Mouse (Mus musculus): Measurements from ENCODE around the gene Bcl7a. TPM values are rescaled to one million over a fixed set of nuclear protein-coding genes. Genes with fewer than 3 reads are reported as not detected.

Gene Bcl7a
- total RNA-seq, 2 experiments from 2014 or later, result 14.1 to 20.6 TPM

DNA sequence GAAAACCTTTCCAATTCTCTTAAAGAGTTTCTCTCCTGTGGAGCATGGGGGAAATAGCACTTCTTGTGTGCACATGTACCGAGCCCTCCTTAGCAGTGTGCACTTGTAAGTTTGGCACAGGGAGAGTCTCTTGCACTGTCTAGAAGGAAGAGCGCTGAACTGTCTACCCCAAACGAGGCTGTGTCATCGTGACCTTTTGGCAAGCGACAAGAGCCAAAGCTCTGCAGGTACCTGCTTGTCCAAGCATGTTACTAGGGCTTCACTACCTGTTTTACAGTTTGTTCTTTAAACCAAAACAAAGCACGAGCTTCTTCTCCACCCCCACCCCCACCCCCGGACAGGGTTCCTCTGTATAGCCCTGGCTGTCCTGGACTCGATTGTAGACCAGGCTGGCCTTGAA lies 15.9 kb upstream of the Bcl7a start:
- DNase-seq, result no peak

DNA sequence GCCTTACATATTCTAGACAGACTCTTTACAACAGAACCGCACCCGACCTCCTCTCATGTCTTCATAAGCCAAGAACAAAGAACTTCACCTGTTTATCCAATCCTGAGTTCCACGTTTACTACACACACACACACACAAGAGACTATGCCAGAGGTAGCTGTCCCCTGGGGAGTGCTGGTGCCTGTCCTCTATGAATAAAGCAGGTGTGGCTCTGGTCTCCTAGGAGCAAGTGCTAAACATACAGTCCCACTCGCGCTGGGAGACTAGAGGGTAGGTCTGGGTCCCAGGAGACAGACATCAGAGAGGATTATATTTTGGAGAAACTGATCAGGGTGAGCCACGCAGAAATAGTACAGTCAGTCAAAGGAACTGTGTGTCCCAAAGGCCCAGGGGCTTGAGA lies 10.1 kb upstream of the Bcl7a start:
- DNase-seq, result no peak

DNA sequence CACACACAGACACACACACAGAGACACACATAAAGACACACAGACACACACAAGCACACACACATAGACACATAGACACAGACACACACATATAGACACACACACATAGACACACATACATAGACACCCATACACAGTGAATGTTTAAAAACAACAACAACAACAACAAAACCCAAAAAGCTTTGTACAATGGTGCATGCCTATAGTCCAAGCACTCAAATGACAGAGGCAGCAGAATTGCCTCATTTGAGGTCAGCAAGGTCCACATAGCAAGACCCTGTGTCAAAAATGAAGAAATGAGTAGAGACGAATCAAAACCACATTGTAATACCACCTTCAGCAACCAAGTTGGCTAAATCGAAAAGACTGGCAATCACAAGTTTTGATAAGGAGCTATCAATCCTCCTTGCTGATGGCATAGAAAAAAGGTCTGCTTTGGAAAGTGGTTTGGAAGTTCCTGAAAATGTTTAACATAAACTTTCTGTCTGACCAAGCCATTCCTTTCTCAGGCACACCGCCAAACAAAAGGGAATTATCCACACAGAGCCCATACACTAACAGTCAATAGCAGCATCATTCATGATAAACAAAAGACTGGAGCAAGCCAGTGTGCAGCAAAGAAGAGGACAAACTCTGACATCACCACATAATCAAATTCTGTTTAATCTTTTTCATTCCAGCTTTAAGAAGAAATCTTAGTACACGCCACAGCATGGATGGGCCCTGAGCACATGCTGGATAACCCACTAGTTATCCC lies 7.3 kb upstream of the Bcl7a start:
- no peak for DNase-seq

DNA sequence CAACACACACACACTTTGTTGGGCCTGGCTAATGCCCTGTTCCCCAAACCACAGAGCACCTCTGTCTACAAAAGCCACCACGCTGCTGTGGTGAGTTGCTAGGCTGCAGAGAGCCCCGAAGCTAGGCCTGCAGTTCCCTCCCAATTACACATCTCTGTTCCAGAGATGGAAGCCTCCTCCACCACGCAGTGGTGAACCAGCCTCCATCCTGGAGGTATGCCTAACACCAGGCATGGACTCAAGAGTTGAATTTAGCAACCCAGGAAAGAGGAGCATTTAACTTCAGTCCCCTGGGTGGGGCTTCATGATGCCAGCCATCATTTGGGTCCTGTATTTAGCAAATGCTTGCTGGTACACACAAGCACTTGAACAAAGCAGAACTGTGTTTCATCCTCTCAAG lies 5.2 kb upstream of the Bcl7a start:
- DNase-seq, result no peak

DNA sequence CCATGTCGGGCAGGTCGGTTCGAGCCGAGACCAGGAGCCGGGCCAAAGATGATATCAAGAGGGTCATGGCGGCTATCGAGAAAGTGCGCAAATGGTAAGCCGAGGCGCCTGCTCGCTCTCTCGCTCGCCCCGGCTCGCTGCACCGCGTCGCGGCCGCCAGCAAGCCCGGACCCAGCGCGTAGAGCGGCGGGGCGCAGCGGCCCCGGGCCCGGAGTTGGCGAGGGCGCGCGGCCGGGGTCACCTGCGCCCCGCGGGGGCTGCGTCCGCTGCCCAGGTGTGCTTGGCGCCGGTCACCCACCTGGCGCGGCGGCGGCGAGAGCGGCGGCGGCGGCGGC lies 961 bp downstream of the Bcl7a start:
- DNase-seq, result no peak

DNA sequence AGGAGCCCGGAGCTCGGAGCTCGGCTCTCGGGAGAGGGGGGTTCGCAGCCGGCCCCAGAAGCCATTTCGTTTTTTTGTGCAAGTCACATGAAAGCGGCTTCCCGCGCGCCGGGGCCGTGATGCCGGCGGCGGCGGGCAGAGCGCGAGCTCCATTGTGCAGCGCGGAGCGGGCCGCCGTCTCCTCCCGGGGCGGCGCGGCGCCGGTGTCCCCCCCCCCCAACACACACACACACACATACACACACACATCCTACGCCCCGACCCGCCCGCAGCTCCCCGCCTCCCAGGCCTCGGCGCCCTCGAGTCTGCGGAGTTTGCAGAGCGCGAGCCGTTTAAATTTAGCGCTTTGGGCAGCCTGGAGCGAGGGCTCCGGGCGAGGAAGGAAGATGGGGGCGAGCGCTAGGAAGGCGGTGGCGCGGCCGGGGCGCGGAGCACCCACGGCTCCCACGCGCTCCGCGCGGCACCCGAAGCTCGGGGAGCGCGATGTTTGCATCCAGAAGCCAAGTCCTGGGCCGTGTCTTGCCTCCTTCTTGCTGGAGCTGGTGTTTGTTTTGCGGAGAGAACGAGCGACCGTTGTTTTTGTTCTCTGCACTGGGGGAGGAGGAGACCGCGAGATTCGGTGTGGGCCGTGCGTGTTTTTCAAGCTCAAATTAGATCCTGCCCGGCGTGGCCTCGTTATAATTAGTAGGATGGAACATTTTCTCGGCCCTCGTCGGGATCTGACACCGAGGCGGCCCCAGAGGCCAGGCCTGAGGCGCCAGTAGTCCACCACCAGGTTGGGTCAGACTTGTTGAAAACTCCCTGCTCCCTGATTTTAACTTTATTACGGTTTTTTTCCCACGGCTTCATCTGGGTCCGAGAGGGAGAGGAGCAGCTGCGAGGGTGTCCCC lies 1.6 kb downstream of the Bcl7a start:
- peak; percentile 73 for DNase-seq

DNA sequence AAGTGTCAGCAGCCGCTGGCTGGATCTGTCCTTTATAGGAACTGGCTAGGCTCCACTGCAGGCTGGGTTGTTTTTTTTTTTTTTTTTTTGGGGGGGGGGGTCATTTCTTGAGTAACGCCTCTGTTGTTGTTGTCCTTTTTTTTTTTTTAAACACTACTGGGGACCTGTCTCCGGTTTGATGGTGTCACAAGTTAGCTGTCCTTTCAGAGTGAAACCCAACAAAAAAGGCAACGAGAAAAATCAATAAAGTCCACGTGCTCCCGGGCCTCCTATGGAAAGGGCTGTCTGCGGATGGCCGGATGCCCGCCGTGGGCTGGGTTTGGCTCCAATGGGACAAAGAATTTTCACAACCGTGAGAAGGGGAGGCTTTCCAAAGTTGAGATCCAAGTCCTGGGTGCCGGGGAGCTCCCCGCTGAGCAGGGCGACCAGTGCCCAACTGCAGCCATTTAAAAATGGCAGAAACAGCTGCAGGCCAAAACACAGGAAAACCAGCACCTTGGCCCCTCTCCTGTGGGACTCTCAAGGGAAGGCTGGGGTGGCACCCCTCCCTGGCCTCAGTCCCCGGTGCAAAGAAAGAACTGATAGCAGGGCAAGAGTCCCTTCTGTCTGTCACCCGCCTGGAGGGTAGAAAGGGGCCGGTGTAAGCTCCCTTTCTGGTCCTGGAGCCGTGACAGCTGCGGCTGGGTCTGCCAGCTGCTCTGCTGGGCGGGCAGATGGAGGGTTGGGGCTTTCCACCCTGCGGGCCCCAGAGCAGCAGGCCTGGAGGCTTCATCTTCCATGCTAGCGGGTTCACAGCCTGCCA lies 2.4 kb downstream of the Bcl7a start:
- DNase-seq, result peak; percentile 84

DNA sequence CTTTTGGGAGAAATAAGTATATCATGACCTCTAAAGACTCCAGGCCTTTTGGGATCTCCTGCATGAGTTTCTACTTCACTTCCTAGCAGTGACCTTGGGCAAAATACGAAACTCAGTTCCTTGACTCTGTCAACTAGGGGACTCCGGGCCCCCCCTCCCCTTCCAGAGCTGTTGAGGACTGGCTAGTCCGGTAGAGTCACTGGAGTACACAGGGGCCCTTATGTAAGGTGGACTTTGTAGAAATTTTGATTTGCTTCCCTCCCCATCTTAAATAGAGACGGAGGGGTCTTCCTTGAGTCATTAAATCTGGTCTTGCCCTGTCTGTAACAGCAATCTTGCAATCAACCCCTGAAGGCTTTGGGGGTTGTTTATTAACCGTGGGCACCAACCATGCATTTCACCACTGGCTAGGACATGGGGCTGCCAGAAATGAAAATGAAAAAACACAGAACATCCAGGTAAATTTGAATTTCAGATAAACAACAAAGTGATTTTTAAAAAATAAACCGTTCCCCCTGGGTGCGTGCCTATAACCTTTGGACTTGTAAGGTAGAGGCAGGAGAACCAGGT lies 3.2 kb downstream of the Bcl7a start:
- no peak for DNase-seq

DNA sequence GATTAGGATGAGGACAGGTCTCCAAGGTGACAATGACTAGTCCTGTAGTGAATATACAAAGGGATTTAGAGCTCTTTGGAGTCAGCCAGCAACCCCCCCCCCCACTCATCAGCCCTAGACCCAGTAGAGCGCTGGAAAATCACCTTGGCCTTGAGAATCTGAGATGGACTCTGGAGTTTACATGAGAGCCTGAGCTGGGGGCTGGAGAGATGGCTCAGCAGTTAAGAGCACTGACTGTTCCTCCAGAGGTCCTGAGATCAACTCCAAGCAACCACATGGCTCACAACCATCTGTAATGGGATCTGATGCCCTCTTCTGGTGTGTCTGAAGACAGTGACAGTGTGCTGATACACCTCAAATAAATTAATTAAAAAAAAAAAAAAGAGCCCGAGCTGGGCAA lies 4.4 kb downstream of the Bcl7a start:
- no peak for DNase-seq

DNA sequence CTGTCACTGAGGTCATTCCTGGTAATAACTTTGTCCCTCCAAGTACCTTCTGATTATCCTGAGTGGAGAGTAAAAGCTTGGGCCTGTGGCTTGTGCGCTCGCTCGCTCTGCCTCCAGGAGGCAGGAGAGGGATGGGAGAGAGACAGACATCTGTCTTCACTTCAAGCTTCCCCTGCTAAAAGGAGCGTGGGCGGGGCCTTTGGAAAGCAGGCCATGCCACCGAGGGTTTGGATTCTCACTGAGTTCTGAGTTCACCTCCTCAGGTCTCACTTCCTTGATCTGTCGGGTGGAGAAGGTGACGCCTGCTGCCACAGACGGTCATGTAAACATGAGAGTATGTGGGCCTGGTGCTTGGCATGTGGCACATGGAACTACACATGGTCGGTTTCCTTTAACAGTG lies 6.8 kb downstream of the Bcl7a start:
- peak; percentile 36 for DNase-seq

DNA sequence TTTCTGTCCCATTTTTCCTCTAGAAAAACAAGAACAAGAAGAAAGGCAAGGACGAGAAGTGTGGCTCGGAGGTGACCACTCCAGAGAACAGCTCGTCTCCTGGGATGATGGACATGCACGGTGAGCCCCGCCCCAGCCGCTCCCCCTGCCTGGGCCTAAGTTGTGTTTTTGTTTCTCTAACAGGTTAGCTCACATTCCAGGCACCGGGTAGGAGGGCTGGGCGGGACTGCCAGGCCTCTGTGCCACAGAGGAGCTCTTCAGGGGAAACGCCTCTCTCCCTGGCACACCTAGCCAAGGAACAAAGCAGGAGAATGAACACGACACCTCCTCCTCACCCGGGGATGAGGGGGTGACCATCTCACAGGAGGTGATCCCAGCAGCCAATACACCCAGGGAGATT lies 12.3 kb downstream of the Bcl7a start:
- no peak for DNase-seq

DNA sequence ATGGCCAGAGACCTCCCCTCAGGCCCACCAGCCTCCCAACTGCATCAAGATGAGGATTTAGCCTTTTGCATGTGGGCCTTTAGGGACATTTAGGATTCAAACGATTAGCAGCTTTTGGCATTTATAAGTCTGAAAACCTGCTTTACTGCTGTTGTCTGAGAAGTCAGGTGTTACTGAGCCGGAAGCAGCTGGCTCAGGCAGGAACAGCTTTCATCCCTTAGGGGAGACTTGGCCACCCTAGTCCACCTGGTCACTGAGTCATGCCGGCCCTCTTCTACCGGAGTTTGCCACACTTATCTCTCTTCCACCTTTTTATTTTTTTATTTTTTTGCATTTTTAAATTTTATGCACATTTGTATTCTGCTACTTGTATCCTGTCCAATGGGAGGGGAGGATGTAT lies 13.6 kb downstream of the Bcl7a start:
- no peak for DNase-seq

DNA sequence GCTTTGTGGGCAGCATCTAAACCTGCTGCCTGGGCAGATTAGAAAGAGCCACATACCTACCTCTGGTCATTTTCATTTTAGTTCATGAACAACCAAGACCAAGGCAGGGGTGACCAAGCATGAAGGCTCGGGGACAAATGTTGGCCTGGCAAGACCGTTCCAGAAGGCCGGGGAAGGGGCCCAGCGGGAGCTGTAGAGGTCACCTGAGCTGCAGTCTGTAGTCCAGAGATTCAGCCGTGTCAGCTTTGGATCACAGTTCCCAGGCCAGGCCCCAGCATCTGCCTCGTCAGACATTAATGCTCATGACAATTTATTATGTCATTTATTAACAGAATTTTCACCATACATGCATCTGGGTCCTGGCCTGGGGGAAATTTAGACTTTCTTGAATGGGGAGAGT lies 15.8 kb downstream of the Bcl7a start:
- no peak for DNase-seq

DNA sequence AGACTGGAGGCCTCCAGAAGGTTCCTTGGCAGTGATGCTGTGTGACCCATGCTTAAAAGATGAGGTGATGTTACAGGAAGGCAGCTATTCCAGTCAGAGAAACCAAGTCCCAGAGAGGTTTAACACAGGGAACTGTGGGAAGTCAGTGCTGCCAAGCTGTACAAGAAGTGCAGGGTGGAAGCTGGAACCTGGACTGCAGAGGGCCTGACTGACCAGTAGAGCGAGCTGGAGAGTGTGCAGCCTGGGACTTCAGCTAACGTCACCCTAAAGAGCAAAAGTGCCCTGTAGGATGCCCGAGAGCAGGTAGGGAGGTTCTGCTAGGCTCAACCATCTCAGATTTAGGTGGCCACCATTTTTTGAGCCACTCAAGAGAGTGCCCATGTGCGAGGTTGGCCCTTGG lies 19.3 kb downstream of the Bcl7a start:
- DNase-seq, result no peak

DNA sequence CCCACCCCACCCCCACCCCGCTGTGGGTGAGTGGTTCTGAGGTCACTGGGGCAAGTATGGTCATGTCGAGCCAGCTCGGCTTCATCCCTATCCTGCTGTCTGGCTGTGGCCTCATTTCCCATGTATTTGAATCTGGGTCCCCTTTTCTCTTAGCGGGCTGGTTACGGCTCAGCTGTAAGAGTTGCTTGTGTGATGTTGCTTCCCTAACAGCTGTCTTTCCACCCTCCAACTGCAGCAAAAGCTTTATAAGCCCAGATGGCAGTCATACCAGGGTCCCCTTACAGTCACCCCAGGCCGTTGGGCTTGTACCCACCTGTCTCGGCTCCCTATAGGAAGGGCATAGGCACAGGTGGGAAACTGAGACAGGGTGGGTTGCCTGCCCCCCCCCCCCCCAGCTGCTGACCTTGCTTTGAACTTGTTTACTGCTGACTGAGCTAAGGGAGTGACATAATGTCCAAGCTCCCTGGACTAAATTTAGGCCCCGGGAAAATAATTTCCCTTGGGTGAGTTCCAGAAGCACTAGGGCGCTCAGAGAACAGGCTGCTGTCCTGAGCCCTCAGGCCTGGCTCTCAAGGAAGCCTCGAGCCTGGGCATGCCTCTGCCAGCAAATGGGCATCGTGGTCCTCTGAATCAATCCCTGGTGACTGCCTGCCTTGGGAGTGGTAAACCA lies 20.8 kb downstream of the Bcl7a start:
- DNase-seq, result peak; percentile 68

DNA sequence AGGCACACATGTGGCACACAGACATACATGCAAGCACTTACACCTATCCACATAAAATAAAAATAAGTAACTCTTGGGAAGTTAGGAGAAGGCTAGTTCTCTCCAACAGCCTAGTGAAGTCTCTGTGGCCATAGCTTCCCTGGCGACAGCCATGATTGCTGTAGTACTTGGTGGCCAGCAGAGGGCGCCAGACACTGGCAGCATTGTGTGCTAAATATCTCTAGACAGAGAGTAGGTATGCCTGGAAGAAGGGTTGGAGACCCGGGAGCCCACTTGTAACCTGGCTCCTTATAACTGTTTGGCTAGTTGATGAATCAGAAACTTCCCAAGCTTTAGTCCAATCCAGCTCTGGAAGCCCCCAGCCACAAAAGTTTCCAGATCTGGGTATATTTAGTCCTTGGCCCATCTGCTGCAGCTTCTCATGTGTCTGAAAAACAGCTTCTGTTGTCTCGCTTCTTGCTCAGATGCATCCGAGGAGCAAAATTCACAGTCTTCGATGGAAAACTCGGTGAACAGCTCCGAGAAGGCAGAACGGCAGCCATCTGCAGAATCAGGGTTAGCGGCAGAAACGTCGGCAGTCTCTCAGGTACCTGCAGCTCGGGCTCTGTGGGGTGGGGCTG lies 25.3 kb downstream of the Bcl7a start:
- peak; percentile 61 for DNase-seq

DNA sequence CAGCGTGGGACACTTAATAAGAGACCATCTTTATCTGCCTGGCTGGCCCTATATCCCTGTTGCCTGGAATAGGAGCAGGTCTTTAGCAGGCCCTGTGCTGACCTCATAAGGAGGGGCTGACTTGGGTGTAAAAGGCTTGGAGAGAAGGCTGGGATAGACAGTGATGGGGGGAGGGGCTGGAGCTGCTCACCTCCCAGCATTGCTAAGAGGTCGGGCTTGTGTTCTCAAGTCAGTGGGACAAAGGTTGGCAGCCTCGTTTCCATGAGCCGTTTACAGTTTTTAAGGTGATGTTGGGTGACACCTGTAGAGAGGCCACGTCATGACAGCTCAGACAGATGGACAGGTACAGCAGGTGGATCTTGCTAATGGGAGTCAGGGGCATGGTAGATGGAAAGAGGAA lies 26.4 kb downstream of the Bcl7a start:
- no peak for DNase-seq

DNA sequence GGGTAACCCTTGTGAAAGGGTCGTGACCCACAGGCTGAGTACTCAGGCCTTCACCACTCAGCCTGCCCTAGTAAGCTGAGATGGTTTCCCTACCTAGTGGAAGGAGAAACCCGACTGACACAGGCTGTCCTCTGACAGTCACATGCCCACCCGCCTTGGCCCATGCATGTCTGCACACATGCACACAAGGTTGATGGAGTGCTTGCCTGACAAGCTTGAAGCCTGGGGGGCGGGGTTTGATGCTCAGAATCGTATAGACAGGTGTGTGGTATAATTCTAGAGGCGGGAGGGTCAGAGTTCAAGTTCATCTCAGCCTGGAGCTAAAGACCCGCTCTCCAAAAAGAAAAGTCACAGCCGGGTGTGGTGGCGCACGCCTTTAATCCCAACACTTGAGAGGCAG lies 31.6 kb downstream of the Bcl7a start:
- DNase-seq, result no peak

DNA sequence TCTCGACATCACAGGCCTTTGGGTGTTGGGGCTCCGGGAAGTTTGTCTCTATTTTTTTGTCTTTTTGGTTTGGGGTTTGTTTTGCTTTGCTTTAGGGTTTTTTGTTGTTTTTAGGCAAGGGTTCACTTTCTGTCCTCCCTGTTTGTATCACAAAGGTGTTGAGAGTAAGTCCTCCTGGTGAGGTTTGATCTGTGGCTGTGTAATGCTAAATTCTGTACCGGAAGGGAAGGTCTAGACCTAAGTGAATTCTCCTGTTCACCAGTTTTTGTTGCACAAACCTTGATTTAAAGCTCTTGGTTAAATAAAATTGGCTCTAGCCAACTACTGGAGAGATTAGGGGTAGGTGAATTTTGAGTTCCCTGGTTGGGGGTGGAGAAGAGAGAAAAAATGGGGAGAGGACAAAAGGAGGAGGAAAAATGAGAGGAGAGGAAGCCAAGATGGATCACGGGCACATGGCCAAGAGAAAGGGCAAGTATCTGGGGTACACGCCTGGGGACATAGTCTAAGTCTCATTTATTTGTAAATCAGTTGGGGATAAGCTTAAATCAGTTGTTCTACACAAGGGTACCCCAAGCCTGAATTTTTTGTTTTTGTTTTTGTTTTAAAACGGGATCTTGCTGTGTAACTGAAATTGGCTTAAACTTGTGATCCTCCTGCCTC lies 32.3 kb downstream of the Bcl7a start:
- no peak for DNase-seq

DNA sequence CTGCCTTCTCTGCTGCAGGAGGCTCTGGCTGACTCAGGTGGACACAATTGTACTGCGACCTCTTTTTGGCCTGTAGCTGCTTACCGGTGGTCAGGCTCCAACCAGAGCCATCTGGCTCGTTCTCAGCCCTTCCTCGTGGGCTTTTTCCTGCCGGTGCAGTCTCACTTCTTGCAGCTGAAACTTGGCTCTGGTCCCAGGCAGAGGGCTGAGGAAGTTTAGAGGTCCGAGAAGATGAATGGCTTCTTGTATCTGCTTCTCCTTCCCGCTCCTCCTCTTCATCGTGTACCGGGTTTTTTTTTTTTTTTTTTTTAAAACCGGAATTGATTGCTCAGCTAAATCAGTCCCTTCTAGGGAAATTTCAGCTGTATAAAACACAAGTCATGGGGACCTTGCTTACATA lies 32.9 kb downstream of the Bcl7a start:
- peak; percentile 83 for DNase-seq
